Mouse (Mus musculus) liver, postnatal 0 days (tissue): ENCODE measurements around the gene Ptprb.

ENCODE experiments used
- CTCF ChIP-seq: sonication (generic); IDR thresholded peaks from 2 replicates; pipeline ENCODE4 v1.5.1; 2016; ENCODE audit warnings: antibody characterized with exemption, low read depth
- EP300 ChIP-seq: IDR thresholded peaks from 2 replicates; pipeline ENCODE4 v1.6.1; 2016; ENCODE audit warnings: antibody characterized with exemption, low read depth, mild to moderate bottlenecking

GRCm38 (mm10) chr10:116253972-116254371 is 21.4 kb upstream of the Ptprb start:
- no peak for TF ChIP-seq CTCF
- TF ChIP-seq EP300: no peak
